Mouse (Mus musculus): ENCODE measurements around the gene 1110059G10Rik.

The 1110059G10Rik gene

DNA sequence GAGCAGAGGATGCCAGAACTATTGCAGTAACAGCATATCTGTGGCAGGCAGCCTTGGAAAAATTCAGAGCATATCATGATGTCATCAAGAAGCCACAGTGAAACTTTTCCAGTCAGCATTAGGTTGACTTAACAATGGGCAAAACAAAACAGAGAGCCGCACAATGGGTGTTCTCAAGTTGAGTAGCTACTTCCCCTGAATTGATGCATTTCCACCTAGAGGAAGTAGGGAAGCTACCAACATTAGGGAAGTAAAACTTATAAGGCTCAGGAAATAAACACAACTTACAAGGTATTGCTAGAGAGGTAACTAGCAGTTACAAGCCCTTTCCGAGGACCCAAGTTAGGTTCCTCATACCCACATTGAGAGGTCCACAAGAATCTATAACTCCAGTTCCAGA is 49.8 kb downstream of the 1110059G10Rik start:
- TF ChIP-seq CTCF (conservative IDR thresholded peaks at IDR 0.05; ENCODE audit: low read length) (no peak), NANOG (IDR thresholded peaks at IDR 0.05; ENCODE audit: borderline replicate concordance, low read length) (no peak), POU5F1 (IDR thresholded peaks at IDR 0.05; ENCODE audit: borderline replicate concordance, low read length) (no peak)
- Histone ChIP-seq H3K4me1 (replicated peaks; ENCODE audit: low read depth, low read length) (0 out of 2 replicates have a peak, but pooled peaks cover 6% of the 10 kb centered on the region), H3K4me3 (replicated peaks; ENCODE audit: low read length) (no peak overlapping the region), H3K9me3 (ENCODE audit: low read length) (no peaks in the 10 kb centered on the region), H3K36me3 (ENCODE audit: insufficient read depth, low read length) (no peaks in the 10 kb centered on the region), H3K27me3 (ENCODE audit: insufficient read depth, low read length) (peaks cover 3% of the 10 kb centered on the region; the same call in 1 of the 2 replicates)

Measured in E14TG2a.4 (cell line).